Mouse (Mus musculus) CH12.LX (cell line): Measurements from ENCODE around the gene Tmprss6. TPM values are rescaled to one million over a fixed set of nuclear protein-coding genes. Genes with fewer than 3 reads are reported as not detected.

Experiments
- DNase-seq: peaks from one replicate; pipeline ENCODE4 v3.0.0-alpha.2; 2013; ENCODE audit errors: extremely low read depth
- H3K27ac ChIP-seq: 2 replicates; pipeline ENCODE4 v1.5.1; 2012; ENCODE audit warnings: low read depth, mild to moderate bottlenecking, control low read depth, moderate library complexity; ENCODE audit not compliant: insufficient read depth
- H3K27me3 ChIP-seq: replicated peaks from 2 replicates; pipeline ENCODE3; 2012; ENCODE audit warnings: inconsistent platforms
- H3K36me3 ChIP-seq, 2 experiments: replicated peaks in 1 of 2; 2 replicates each; pipeline versions ENCODE3 to v1.6.1; 2012; ENCODE audit warnings: inconsistent platforms in 1 of 2, low read length in 1 of 2, mild to moderate bottlenecking in 1 of 2, mixed read lengths in 1 of 2, moderate library complexity in 1 of 2; ENCODE audit not compliant: control insufficient read depth in 1 of 2, insufficient read depth in 1 of 2
- H3K4me1 ChIP-seq, 2 experiments: 2 replicates each; pipeline ENCODE4 v1.6.1; 2012; ENCODE audit warnings: inconsistent platforms in 1 of 2, moderate library complexity in 1 of 2; ENCODE audit not compliant: insufficient read depth in 2 of 2, control insufficient read depth in 1 of 2
- H3K4me2 ChIP-seq: 2 replicates; pipeline ENCODE4 v1.6.1; 2012; ENCODE audit warnings: low read depth, mild to moderate bottlenecking, control low read depth; ENCODE audit not compliant: poor library complexity, insufficient read depth, severe bottlenecking
- H3K4me3 ChIP-seq, 3 experiments: fragments of 150-350 bp in 1 of 3; sonication (generic) in 1 of 3; replicated peaks in 1 of 3; 2 replicates each; pipeline versions ENCODE3 to v1.5.1; 2011 to 2012; ENCODE audit warnings: low read depth in 2 of 3, low read length in 2 of 3, mild to moderate bottlenecking in 2 of 3, moderate library complexity in 2 of 3, control low read depth in 1 of 3, improper control_type of control experiment in 1 of 3, inconsistent platforms in 1 of 3, mixed read lengths in 1 of 3; ENCODE audit not compliant: poor library complexity in 1 of 3
- H3K79me2 ChIP-seq: replicated peaks from 2 replicates; pipeline ENCODE4 v1.6.1; 2012; ENCODE audit warnings: mild to moderate bottlenecking, moderate library complexity; ENCODE audit not compliant: control insufficient read depth, poor library complexity, insufficient read depth, severe bottlenecking; ENCODE audit errors: extremely low read depth
- H3K9ac ChIP-seq: 2 replicates; pipeline ENCODE4 v1.6.1; 2012; ENCODE audit warnings: low read depth, mild to moderate bottlenecking, control low read depth, moderate library complexity; ENCODE audit not compliant: insufficient read depth
- H3K9me3 ChIP-seq: replicated peaks from 2 replicates; pipeline ENCODE3; 2012; ENCODE audit warnings: low read length, inconsistent platforms, mixed read lengths
- BHLHE40 ChIP-seq: IDR thresholded peaks from 2 replicates; pipeline ENCODE4 v1.6.1; 2011; ENCODE audit warnings: mild to moderate bottlenecking, low read depth, low read length, improper control_type of control experiment
- CHD2 ChIP-seq: IDR thresholded peaks from 2 replicates; pipeline ENCODE4 v1.6.1; 2011; ENCODE audit warnings: low read length, improper control_type of control experiment
- EP300 ChIP-seq: IDR thresholded peaks from 2 replicates; pipeline ENCODE4 v1.6.1; 2011; ENCODE audit warnings: low read length, improper control_type of control experiment
- ETS1 ChIP-seq: conservative IDR thresholded peaks from 2 replicates; pipeline ENCODE4 v1.6.1; 2012; ENCODE audit warnings: low read depth, mild to moderate bottlenecking, inconsistent platforms, low read length, improper control_type of control experiment, moderate library complexity
- IRF4 ChIP-seq: IDR thresholded peaks from 2 replicates; pipeline ENCODE4 v1.6.1; 2014; ENCODE audit warnings: low read depth, mild to moderate bottlenecking, inconsistent platforms, low read length, improper control_type of control experiment
- MAX ChIP-seq: IDR thresholded peaks from 2 replicates; pipeline ENCODE4 v1.6.1; 2011; ENCODE audit warnings: low read length, improper control_type of control experiment
- MAZ ChIP-seq: IDR thresholded peaks from 2 replicates; pipeline ENCODE4 v1.6.1; 2012; ENCODE audit warnings: low read depth, mild to moderate bottlenecking, inconsistent platforms, low read length, improper control_type of control experiment, moderate library complexity
- MXI1 ChIP-seq: IDR thresholded peaks from 2 replicates; pipeline ENCODE4 v1.6.1; 2011; ENCODE audit warnings: mild to moderate bottlenecking, low read depth, low read length, improper control_type of control experiment
- RAD21 ChIP-seq: IDR thresholded peaks from 2 replicates; pipeline ENCODE4 v1.6.1; 2011; ENCODE audit warnings: low read depth, mild to moderate bottlenecking, low read length, improper control_type of control experiment, moderate library complexity
- TBP ChIP-seq: conservative IDR thresholded peaks from 2 replicates; pipeline ENCODE4 v1.6.1; 2011; ENCODE audit warnings: low read depth, low read length, improper control_type of control experiment
- UBTF ChIP-seq: IDR thresholded peaks from 2 replicates; pipeline ENCODE4 v1.6.1; 2012; ENCODE audit warnings: low read depth, mild to moderate bottlenecking, inconsistent platforms, low read length, improper control_type of control experiment, moderate library complexity
- USF2 ChIP-seq: conservative IDR thresholded peaks from 2 replicates; pipeline ENCODE4 v1.6.1; 2011; ENCODE audit warnings: low read depth, low read length, improper control_type of control experiment
- ZC3H11A ChIP-seq: IDR thresholded peaks from 2 replicates; pipeline ENCODE4 v1.6.1; 2012; ENCODE audit warnings: low read depth, mild to moderate bottlenecking, inconsistent platforms, low read length, improper control_type of control experiment
- dilution Hi-C: fragments of 300-500 bp; cut with MboI; formaldehyde crosslinking; loops from 2 replicates; pipeline ENCODE4 v1.14.3; 2020; ENCODE audit warnings: low sequenced_read_pairs; ENCODE audit not compliant: extremely low pct_unique_long_range_greater_than_20kb, extremely low pct_ligation_motif_present
- in situ Hi-C: fragments of 300-500 bp; cut with MboI; formaldehyde crosslinking; loops from 3 replicates; pipeline ENCODE4 v1.14.3; 2019; ENCODE audit warnings: low sequenced_read_pairs, low pct_ligation_motif_present, low pct_unique_long_range_greater_than_20kb, mixed read lengths
- polyA plus RNA-seq: library from polyadenylated mRNA; unstranded; fragments of >175 nt; gene quantifications from 2 replicates; pipeline ENCODE4 v1.2.1, GENCODE M21; 2012; ENCODE audit warnings: low read depth; ENCODE audit not compliant: insufficient read length
- total RNA-seq, 2 experiments: library from RNA; depleted of rRNA; stranded (reverse); fragments of 300-350 nt in 1 of 2; fragments of >200 nt in 1 of 2; gene quantifications; 2 replicates each; pipeline ENCODE4 v1.2.3; 2012 to 2014

Gene Tmprss6
- total and polyA plus RNA-seq, 3 experiments = 0.24 to 0.54 (median 0.34) TPM

DNA sequence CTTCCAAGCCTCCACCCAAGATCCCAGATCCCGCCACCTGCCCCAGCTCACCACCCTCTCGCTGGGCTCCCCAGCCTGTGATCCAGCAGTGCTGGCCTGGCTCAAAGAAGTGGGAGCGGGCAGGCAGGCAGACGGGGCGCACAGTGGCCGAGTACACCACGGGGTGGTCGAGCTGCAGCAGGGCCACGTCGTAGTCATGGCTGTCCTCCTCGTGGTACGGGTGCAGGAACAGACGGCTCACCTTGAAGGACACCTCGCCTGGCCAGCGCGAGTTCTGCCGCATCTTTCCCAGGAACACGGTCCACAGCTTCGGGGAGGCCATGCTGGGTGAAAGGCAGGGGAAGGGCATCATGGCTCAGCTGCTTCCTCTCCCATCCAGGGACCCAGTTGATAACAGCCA lies 26.2 kb downstream of the Tmprss6 start:
- H3K27me3 ChIP-seq = peaks cover 25% of the 10 kb centered on the region
- no peaks in the 10 kb centered on the region for H3K9me3 ChIP-seq
- H3K36me3 ChIP-seq = no peaks in the 10 kb centered on the region
- dilution Hi-C loops = no loop called here
- TF ChIP-seq UBTF = no peak
- H3K27ac ChIP-seq = no peak overlapping the region
- H3K4me3 ChIP-seq = no peak overlapping the region
- no peak for DNase-seq
- H3K4me2 ChIP-seq = no peak overlapping the region
- in situ Hi-C loops = loop anchor here (10.0 to 25.0 kb wide), 2 partner anchors 93 to 295 kb away; partner anchors contain the start of gene C1qtnf6
- no peak overlapping the region for H3K9ac ChIP-seq
- H3K4me1 ChIP-seq = peaks cover 13 to 36% of the 10 kb centered on the region in 2 experiments
- H3K79me2 ChIP-seq = no peaks in the 10 kb centered on the region

DNA sequence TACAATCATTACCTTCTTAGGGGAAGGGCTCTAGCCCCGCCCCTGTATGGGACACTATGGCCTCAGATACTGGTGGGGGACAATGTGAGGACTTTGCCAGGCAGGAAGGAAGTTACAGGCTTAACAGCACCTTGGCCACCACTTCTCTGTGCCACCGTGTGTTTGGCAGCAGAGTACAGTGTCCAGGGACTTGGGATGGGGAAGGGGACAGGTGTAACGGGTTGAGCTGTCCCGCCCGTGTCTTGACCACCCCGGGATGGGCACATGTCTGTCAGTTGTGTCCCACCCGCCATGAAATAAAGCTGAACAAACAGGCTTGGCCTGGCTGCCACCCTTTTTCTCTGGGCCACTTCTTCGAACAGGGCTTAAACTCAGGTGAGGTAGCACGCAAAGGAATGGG lies 29.5 kb downstream of the Tmprss6 start:
- in situ Hi-C loops = loop anchor here (25.0 kb wide), 1 partner anchor 298 kb away; no protein-coding TSS in a partner anchor
- Histone ChIP-seq H3K4me3 (no peak overlapping the region), H3K9me3 (no peaks in the 10 kb centered on the region), H3K36me3 (no peaks in the 10 kb centered on the region), H3K27ac (no peak overlapping the region), H3K4me2 (no peak overlapping the region), H3K4me1 (peaks cover 19 to 37% of the 10 kb centered on the region in 2 experiments), H3K79me2 (no peaks in the 10 kb centered on the region), H3K27me3 (peaks cover 55% of the 10 kb centered on the region), H3K9ac (no peak overlapping the region)
- dilution Hi-C loops = no loop called here
- TF ChIP-seq EP300 = no peak
- no peak for DNase-seq

DNA sequence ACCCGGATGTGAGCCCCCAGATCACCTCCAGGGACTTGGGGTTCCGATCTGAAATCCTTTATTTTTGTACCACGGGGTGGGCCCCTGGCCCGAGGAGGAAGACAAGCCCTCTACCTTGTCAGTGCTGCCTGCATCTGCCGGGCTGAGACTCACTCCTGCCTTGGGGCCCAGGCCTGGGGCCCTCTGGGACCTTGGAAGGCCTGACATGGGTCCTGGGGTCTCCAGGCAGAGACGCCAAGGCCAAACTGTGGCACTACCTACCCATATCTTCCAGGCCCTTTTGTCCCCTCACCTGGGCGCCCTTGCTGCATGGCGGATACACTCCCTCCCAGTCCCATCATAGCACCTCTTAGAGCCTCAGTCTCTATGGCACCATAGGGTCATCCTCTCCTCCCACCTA lies 29.9 kb downstream of the Tmprss6 start:
- Histone ChIP-seq H3K4me2 (no peak overlapping the region), H3K27me3 (peaks cover 59% of the 10 kb centered on the region), H3K4me1 (peaks cover 19 to 35% of the 10 kb centered on the region in 2 experiments)
- dilution Hi-C loops = no loop called here
- TF ChIP-seq MAZ (no peak), ZC3H11A (no peak), IRF4 (no peak), TBP (no peak)
- TF ChIP-seq, all 38 proteins: peak for 0
- H3K4me3 ChIP-seq = no peak overlapping the region
- no peaks in the 10 kb centered on the region for H3K36me3 ChIP-seq
- H3K27ac ChIP-seq = no peak overlapping the region
- no peaks in the 10 kb centered on the region for H3K79me2 ChIP-seq
- no peak for DNase-seq
- H3K9me3 ChIP-seq = no peaks in the 10 kb centered on the region
- in situ Hi-C loops = loop anchor here (25.0 kb wide), 1 partner anchor 299 kb away; no protein-coding TSS in a partner anchor
- H3K9ac ChIP-seq = no peak overlapping the region

DNA sequence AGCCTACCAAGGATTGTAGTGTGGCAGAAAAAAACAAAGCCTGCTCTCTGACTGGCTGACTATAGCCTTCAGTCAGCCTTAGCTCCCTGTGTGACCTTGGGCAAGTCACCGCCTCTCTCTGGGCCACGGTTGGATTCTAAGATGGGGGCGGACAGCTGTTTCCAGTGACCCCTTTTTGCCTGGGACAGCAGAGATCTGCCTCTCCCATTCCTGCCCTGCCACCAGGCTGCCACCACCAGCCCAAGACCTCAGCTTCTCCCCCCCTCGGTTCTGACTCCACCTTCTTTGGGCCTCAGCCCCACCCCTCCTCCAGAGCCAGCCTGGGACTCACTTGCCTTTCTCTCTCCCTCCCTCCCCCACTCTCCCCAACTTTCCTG lies 30.4 kb downstream of the Tmprss6 start:
- Histone ChIP-seq H3K27me3 (peaks cover 59% of the 10 kb centered on the region), H3K4me1 (peaks cover 19 to 38% of the 10 kb centered on the region in 2 experiments)

More for the DNA sequence above, 30.4 kb downstream of the Tmprss6 start:
- no peak overlapping the region for H3K9ac ChIP-seq
- H3K4me2 ChIP-seq = no peak overlapping the region
- TF ChIP-seq RAD21 = no peak
- no peak for TF ChIP-seq MXI1
- no peak for TF ChIP-seq ETS1
- TF ChIP-seq IRF4 = no peak
- no peak for TF ChIP-seq CHD2
- TF ChIP-seq MAX = no peak
- no peak for TF ChIP-seq BHLHE40
- no peak for TF ChIP-seq USF2
- no peak for TF ChIP-seq MAZ
- in situ Hi-C loops = loop anchor here (25.0 kb wide), 1 partner anchor 299 kb away; no protein-coding TSS in a partner anchor
- no peak overlapping the region for H3K27ac ChIP-seq
- no peak for DNase-seq
- dilution Hi-C loops = no loop called here
- no peaks in the 10 kb centered on the region for H3K36me3 ChIP-seq
- H3K9me3 ChIP-seq = no peaks in the 10 kb centered on the region
- no peak overlapping the region for H3K4me3 ChIP-seq
- no peaks in the 10 kb centered on the region for H3K79me2 ChIP-seq
